In the genomic region with DNA sequence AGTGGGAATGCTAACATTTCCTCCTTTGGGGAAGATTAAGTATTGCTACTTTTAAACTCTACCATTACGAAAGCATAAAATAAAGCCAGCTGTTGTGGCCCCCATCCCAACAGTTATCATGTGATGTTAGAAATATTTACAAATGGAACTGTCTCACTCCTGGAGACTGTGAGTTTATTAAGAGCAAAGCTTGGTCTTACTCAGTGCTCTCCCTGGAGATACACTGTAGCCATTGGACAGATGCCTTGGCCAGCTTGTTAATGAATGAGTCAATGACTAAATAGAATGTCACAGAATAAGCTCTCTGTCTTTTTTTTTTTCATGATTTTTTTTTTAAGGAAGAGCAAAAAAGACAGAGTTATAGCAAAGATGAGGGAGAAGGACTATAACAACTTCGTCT, we compare ENCODE assay signal across 20 mouse cellular contexts. TPM values are rescaled to one million over a fixed set of nuclear protein-coding genes. Genes with fewer than 3 reads are reported as not detected.
A peak's percentile ranks its signal among the peaks of the same experiment; 100 is the strongest.
DNase-seq lines count a peak whose midpoint lies in the region; ATAC-seq and TF ChIP-seq lines count a peak whose summit lies in the region.
"Had no signal": no experiment of that assay in that cellular context is flagged by ENCODE, and none has a peak within 500 bp of the region (broad histone marks: within the 10 kb centered on the region; RNA-seq: fewer than 3 reads in every experiment).

No protein-coding gene starts in this region.

- no peak for ATAC-seq in limb, embryonic 14.5 days (ENCODE audit: low FRiP score, low read depth)
- no peak for ATAC-seq in cerebellum, adult (ENCODE audit: insufficient number of reproducible peaks, low FRiP score, low TSS enrichment)
- ATAC-seq: forebrain, embryonic 16.5 days; hindbrain, embryonic 16.5 days had no signal

- WGBS in limb, embryonic 14.5 days, result 82% methylated on average over 2 of the region's 2 CpGs
- WGBS in limb, embryonic 10.5 days, result 95% methylated on average over 2 of the region's 2 CpGs

- no peaks in the 10 kb centered on the region for H3K36me3 ChIP-seq in limb, embryonic 14.5 days (ENCODE audit: control insufficient read depth, insufficient read depth, low read length)
- H3K36me3 ChIP-seq in limb, embryonic 10.5 days, result no peaks in the 10 kb centered on the region
- H3K36me3 ChIP-seq in ES-Bruce4 (ENCODE audit: control insufficient read depth, insufficient read depth, low read length, poor library complexity, severe bottlenecking), result no peaks in the 10 kb centered on the region
- H3K36me3 ChIP-seq: embryonic facial prominence, embryonic 12.5 days; G1E; limb, embryonic 15.5 days had no signal

- no peak for TF ChIP-seq CTCF in ES-Bruce4 (IDR thresholded peaks at IDR 0.05; ENCODE audit: low read depth, low read length)

- no peak for TF ChIP-seq EP300 in ES-Bruce4 (IDR thresholded peaks at IDR 0.05; ENCODE audit: insufficient read depth, low read depth, low read length)

- H3K9ac ChIP-seq in limb, embryonic 14.5 days (ENCODE audit: low read depth, low read length, severe bottlenecking), result no peak overlapping the region
- no peak overlapping the region for H3K9ac ChIP-seq in ES-Bruce4 (ENCODE audit: low read depth, poor library complexity, severe bottlenecking)
- H3K9ac ChIP-seq: embryonic facial prominence, embryonic 12.5 days; limb, embryonic 15.5 days had no signal

- peaks cover 16% of the 10 kb centered on the region for H3K27me3 ChIP-seq in limb, embryonic 14.5 days (ENCODE audit: control insufficient read depth, insufficient read depth, low read length)
- peaks cover 41% of the 10 kb centered on the region for H3K27me3 ChIP-seq in limb, embryonic 10.5 days (ENCODE audit: low read depth, poor library complexity, severe bottlenecking)
- no peaks in the 10 kb centered on the region for H3K27me3 ChIP-seq in ES-Bruce4 (ENCODE audit: control insufficient read depth, insufficient read depth, low read length, poor library complexity, severe bottlenecking)

- no peak overlapping the region for H3K4me2 ChIP-seq in limb, embryonic 14.5 days (replicated peaks; ENCODE audit: low read depth, low read length, severe bottlenecking)
- H3K4me2 ChIP-seq: embryonic facial prominence, embryonic 12.5 days; limb, embryonic 15.5 days had no signal

- TF ChIP-seq POLR2A in limb, embryonic 14.5 days (IDR thresholded peaks at IDR 0.05; ENCODE audit: borderline replicate concordance, extremely low read depth, insufficient read depth, insufficient read length), result no peak
- no peak for TF ChIP-seq POLR2A in ES-Bruce4 (IDR thresholded peaks at IDR 0.05; ENCODE audit: insufficient read depth, low read length)

- H3K9me3 ChIP-seq in limb, embryonic 14.5 days (ENCODE audit: control insufficient read depth, low read length), result no peaks in the 10 kb centered on the region
- H3K9me3 ChIP-seq in limb, embryonic 10.5 days (replicated peaks), result no peaks in the 10 kb centered on the region
- no peaks in the 10 kb centered on the region for H3K9me3 ChIP-seq in ES-Bruce4 (replicated peaks; ENCODE audit: control insufficient read depth, insufficient read depth, low read length, poor library complexity, severe bottlenecking)
- H3K9me3 ChIP-seq: embryonic facial prominence, embryonic 12.5 days; limb, embryonic 15.5 days had no signal

- peaks cover 7% of the 10 kb centered on the region; the same call in 1 of the 2 replicates for H3K4me1 ChIP-seq in limb, embryonic 14.5 days (ENCODE audit: control insufficient read depth, insufficient read depth, low read length)
- H3K4me1 ChIP-seq in limb, embryonic 10.5 days, result peaks cover 17% of the 10 kb centered on the region
- peaks cover 5% of the 10 kb centered on the region for H3K4me1 ChIP-seq in ES-Bruce4 (ENCODE audit: control insufficient read depth, insufficient read depth, low read length)
- H3K4me1 ChIP-seq: embryonic facial prominence, embryonic 12.5 days had no signal

- no peak overlapping the region for H3K27ac ChIP-seq in limb, embryonic 14.5 days (replicated peaks; ENCODE audit: low read depth, low read length)
- no peak overlapping the region for H3K27ac ChIP-seq in limb, embryonic 10.5 days
- H3K27ac ChIP-seq in ES-Bruce4 (ENCODE audit: insufficient read depth, low read length), result peak overlapping the region; percentile 99
- H3K27ac ChIP-seq: embryonic facial prominence, embryonic 12.5 days; limb, embryonic 15.5 days; stomach, postnatal 0 days had no signal

- H3K4me3 ChIP-seq in limb, embryonic 14.5 days (replicated peaks; ENCODE audit: low read length), result no peak overlapping the region
- H3K4me3 ChIP-seq in limb, embryonic 10.5 days, result no peak overlapping the region
- H3K4me3 ChIP-seq in ES-Bruce4 (ENCODE audit: low read depth, low read length), result no peak overlapping the region
- H3K4me3 ChIP-seq: embryonic facial prominence, embryonic 12.5 days; limb, embryonic 15.5 days had no signal

- peak; percentile 16 for DNase-seq in limb, embryonic 14.5 days (ENCODE audit: low spot score)
- no peak for DNase-seq in limb, embryonic 10.5 days (ENCODE audit: low spot score)
- peak; percentile 79 for DNase-seq in adipocyte (ENCODE audit: low spot score)
- DNase-seq in heart, adult 9 months (ENCODE audit: low spot score in 2 of 2), result peak; percentile 73 to 80
- no peak for DNase-seq in cerebellum, postnatal 14 days
- DNase-seq in spleen, adult 18-20 months, result no peak
- DNase-seq: adrenal gland, adult 8-10 months; cerebellum, adult 18-20 months; kidney, adult 18-20 months; kidney, postnatal 10 days; midbrain, embryonic 14.5 days; thymus, postnatal 25 days had no signal

RNA-seq across cellular contexts. Expression of gene Jam2, which starts 2.5 kb away (rescaled TPM):
- polyA plus RNA-seq in limb, embryonic 14.5 days (2012; rRNA removed), result 8.8 and 9.1 TPM in 2 replicates
- 12.8 and 14.6 TPM in 2 replicates for polyA plus RNA-seq in limb, embryonic 14.5 days (2014; fragmentation: Nextera tagmentation; extraction: Ambion mirVana)
- polyA plus RNA-seq in limb, embryonic 10.5 days (2016; fragmentation: Nextera tagmentation; extraction: Ambion mirVana), result 0.89 and 1.4 TPM in 2 replicates
- 43.5 and 52.7 TPM in 2 replicates for polyA plus RNA-seq in ES-Bruce4 (2011; ENCODE audit: insufficient read depth, insufficient read length, low read depth, missing spikeins)
- polyA plus RNA-seq: G1E had no signal

RNA-seq across cellular contexts. Expression of gene Mrpl39, which starts 35.9 kb away (rescaled TPM):
- polyA plus RNA-seq in limb, embryonic 14.5 days (2012; rRNA removed), result 28.0 and 39.1 TPM in 2 replicates
- 41.1 and 46.1 TPM in 2 replicates for polyA plus RNA-seq in limb, embryonic 14.5 days (2014; fragmentation: Nextera tagmentation; extraction: Ambion mirVana)
- 52.5 and 55.3 TPM in 2 replicates for polyA plus RNA-seq in limb, embryonic 10.5 days (2016; fragmentation: Nextera tagmentation; extraction: Ambion mirVana)
- polyA plus RNA-seq in ES-Bruce4 (2011; ENCODE audit: insufficient read depth, insufficient read length, low read depth, missing spikeins), result 50.1 and 53.2 TPM in 2 replicates

Comparison
In these comparisons a context has a peak if more than half of its experiments do, and no peak if none do; other contexts are left out.
1. DNase-seq: peak in limb, embryonic 14.5 days (single experiment), adipocyte (single experiment) and heart, adult 9 months (2 of 2); none in limb, embryonic 10.5 days (single experiment), cerebellum, postnatal 14 days (0 of 2) and spleen, adult 18-20 months (0 of 2).